Mouse (Mus musculus): ENCODE data around the gene Cd200r2.

DNA sequence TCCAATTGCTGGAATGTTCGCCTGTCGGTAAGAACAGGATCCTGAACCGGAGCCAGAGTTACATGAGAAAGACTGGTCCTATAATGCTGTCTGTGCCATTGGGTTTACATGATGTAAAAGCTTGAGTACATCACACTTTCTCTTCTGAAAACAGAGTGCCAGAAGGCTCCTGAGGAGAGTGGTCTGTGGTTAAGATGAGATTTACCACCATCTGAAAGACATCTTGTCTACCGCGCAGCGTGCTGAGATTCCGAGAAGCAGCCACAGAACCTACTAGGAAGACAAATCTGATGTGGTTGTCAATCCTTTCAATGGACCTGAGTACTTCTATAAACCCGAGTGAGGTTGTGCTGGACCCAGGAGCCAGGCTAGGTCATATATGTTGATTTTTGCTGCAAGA is 98.5 kb downstream of the Cd200r2 start:
- TF ChIP-seq POLR2A (IDR thresholded peaks at IDR 0.05; ENCODE audit: insufficient read depth, low read length) (no peak), CTCF (IDR thresholded peaks at IDR 0.05; ENCODE audit: low read depth, low read length) (no peak), EP300 (IDR thresholded peaks at IDR 0.05; ENCODE audit: insufficient read depth, low read depth, low read length) (no peak)
